Mouse (Mus musculus) forebrain, embryonic 14.5 days (tissue): ENCODE data around the gene Fmo1. TPM values are rescaled to one million over a fixed set of nuclear protein-coding genes. Genes with fewer than 3 reads are reported as not detected.

Source experiments
- ATAC-seq: fragments of 200-750 bp; cut with Nextera tagmentation; 2 replicates; pipeline ENCODE4 v1.8.0; 2017; ENCODE audit warnings: mild to moderate bottlenecking, moderate library complexity
- DNase-seq: peaks from one replicate; pipeline ENCODE4 v3.0.0-alpha.2; 2015; ENCODE audit warnings: low spot score
- H3K27ac ChIP-seq: fragments of 300-500 bp; sonication (generic); 2 replicates; pipeline ENCODE4 v1.5.1; 2014; ENCODE audit warnings: low read depth, mild to moderate bottlenecking, control low read depth, low read length, moderate library complexity
- H3K27me3 ChIP-seq: fragments of 300-500 bp; sonication (generic); replicated peaks from 2 replicates; pipeline ENCODE4 v1.6.1; 2014; ENCODE audit warnings: low read length, control low read depth, mixed read lengths; ENCODE audit not compliant: control insufficient read depth, insufficient read depth
- H3K36me3 ChIP-seq: fragments of 300-500 bp; sonication (generic); 2 replicates; pipeline ENCODE4 v1.6.1; 2014; ENCODE audit warnings: low read length, control low read depth; ENCODE audit not compliant: control insufficient read depth, insufficient read depth
- H3K4me1 ChIP-seq: fragments of 300-500 bp; sonication (generic); 2 replicates; pipeline ENCODE4 v1.6.1; 2014; ENCODE audit warnings: antibody characterized with exemption, low read length, control low read depth; ENCODE audit not compliant: control insufficient read depth, insufficient read depth
- H3K4me2 ChIP-seq: fragments of 300-500 bp; sonication (generic); 2 replicates; pipeline ENCODE4 v1.6.1; 2014; ENCODE audit warnings: mild to moderate bottlenecking, control low read depth, low read length
- H3K4me3 ChIP-seq: fragments of 300-500 bp; sonication (generic); 2 replicates; pipeline ENCODE4 v1.5.1; 2014; ENCODE audit warnings: low read depth, low read length, control low read depth
- H3K9ac ChIP-seq: fragments of 300-500 bp; sonication (generic); 2 replicates; pipeline ENCODE4 v1.6.1; 2014; ENCODE audit warnings: mild to moderate bottlenecking, low read length, control low read depth, moderate library complexity
- H3K9me3 ChIP-seq: fragments of 300-500 bp; sonication (generic); replicated peaks from 2 replicates; pipeline ENCODE4 v1.6.1; 2016; ENCODE audit warnings: low read length, control low read depth, mixed read lengths; ENCODE audit not compliant: control insufficient read depth
- WGBS: fragments of 180-500 bp; shearing (Covaris S2); extraction: QIAGEN DNeasy Blood & Tissue Kit; methylation state at CpG from one replicate; pipeline ENCODE4 v1.1.7; 2014; 5-methylcytosine and 5-hydroxymethylcytosine counted together
- polyA plus RNA-seq: library from polyadenylated mRNA; unstranded; fragments of >200 nt; fragmentation: Nextera tagmentation; extraction: Ambion mirVana; gene quantifications from 2 replicates; pipeline ENCODE4 v1.2.1, GENCODE M21; 2014

Gene Fmo1
- polyA plus RNA-seq, 1 experiment from 2014 or later, result 18.1 TPM

GRCm38 (mm10) chr1:162815381-162816127, 50.9 kb downstream of the Fmo1 start:
- Histone ChIP-seq H3K9me3 (no peaks in the 10 kb centered on the region), H3K4me3 (no peak overlapping the region), H3K27ac (no peak overlapping the region), H3K27me3 (no peaks in the 10 kb centered on the region), H3K4me2 (no peak overlapping the region), H3K4me1 (no peaks in the 10 kb centered on the region), H3K36me3 (no peaks in the 10 kb centered on the region), H3K9ac (no peak overlapping the region)
- ATAC-seq (no peak), DNase-seq (no peak)
- WGBS, result 83% methylated on average over 10 of the region's 10 CpGs

DNA sequence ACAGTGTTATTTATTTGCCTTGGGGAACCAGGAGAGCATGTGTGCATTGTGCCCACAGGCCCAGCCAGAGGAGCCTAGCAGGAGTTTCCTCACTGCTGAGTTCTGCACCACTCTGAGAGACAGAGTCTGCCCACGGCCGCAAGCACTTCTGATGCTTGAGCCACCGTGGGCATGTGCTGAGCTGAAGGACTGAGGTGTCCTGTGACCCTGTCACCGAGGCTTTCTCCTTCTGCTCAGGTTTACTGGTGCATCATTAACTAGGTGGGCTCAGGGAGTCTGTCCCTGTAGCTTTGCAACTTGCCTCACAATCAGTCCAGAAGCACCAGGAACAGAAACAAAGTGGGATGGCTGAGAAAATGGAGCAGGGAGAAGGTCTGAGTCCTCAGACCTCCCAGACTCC, 51.5 kb downstream of the Fmo1 start:
- Histone ChIP-seq H3K4me3 (no peak overlapping the region), H3K27me3 (no peaks in the 10 kb centered on the region), H3K4me2 (no peak overlapping the region), H3K4me1 (no peaks in the 10 kb centered on the region), H3K9me3 (no peaks in the 10 kb centered on the region), H3K9ac (no peak overlapping the region), H3K36me3 (no peaks in the 10 kb centered on the region), H3K27ac (no peak overlapping the region)
- no peak for DNase-seq
- no peak for ATAC-seq
- WGBS, result 70% methylated on average over 4 of the region's 4 CpGs

- no peak for DNase-seq
- H3K27ac ChIP-seq, result no peak within 1 kb of the TSS
- no peak within 1 kb of the TSS for H3K4me2 ChIP-seq
- H3K4me1 ChIP-seq, result no peaks in the 10 kb centered on the region
- no peak within 1 kb of the TSS for H3K9ac ChIP-seq
- no peak within 1 kb of the TSS for H3K4me3 ChIP-seq
- WGBS, result 44% methylated on average over 8 of the region's 8 CpGs
- ATAC-seq, result no peak
- no peaks in the 10 kb centered on the region for H3K27me3 ChIP-seq
- no peaks in the 10 kb centered on the region for H3K9me3 ChIP-seq
- H3K36me3 ChIP-seq, result no peaks in the 10 kb centered on the region
Observed at GRCm38 (mm10) chr1:162813836-162814156, 52.6 kb downstream of the Fmo1 start, which contains the start of gene Fmo4. Fmo4 (minus strand) TSS chr1:162813972.

- no peak for ATAC-seq
- no peak overlapping the region for H3K4me2 ChIP-seq
- no peak overlapping the region for H3K4me3 ChIP-seq
- no peak for DNase-seq
- H3K27ac ChIP-seq, result no peak overlapping the region
- H3K4me1 ChIP-seq, result no peaks in the 10 kb centered on the region
- no peak overlapping the region for H3K9ac ChIP-seq
- WGBS, result 94% methylated on average over 9 of the region's 9 CpGs
- H3K36me3 ChIP-seq, result no peaks in the 10 kb centered on the region
- no peaks in the 10 kb centered on the region for H3K27me3 ChIP-seq
- H3K9me3 ChIP-seq, result no peaks in the 10 kb centered on the region
Observed at GRCm38 (mm10) chr1:162813143-162813835, 53.1 kb downstream of the Fmo1 start.

DNA sequence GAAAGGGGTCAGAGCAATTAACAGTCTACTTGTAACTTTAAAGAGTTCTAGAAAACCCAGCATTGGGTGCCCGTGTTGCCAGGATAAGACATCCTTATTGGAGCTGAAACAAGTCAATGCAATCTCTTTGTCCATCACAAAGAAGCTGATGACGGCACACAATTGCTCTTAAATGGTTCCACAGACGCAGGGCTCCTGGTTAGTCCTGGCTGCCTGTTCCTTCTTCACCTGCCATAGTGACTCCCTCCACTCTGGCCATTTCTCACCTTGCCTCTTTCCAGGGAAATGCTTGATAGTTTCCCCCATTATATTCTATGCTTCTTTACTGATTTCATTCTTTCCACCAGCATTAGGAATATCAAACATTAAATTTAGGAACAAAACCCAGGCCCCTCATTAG, 57.9 kb downstream of the Fmo1 start:
- no peak for ATAC-seq
- 80% methylated on average over 3 of the region's 3 CpGs for WGBS

GRCm38 (mm10) chr1:162807441-162807840, 59.0 kb downstream of the Fmo1 start:
- 92% methylated on average over 5 of the region's 5 CpGs for whole genome bisulfite sequencing
- Histone ChIP-seq H3K4me1 (no peaks in the 10 kb centered on the region), H3K9me3 (no peaks in the 10 kb centered on the region), H3K9ac (no peak overlapping the region), H3K36me3 (no peaks in the 10 kb centered on the region), H3K4me2 (no peak overlapping the region), H3K4me3 (no peak overlapping the region), H3K27me3 (no peaks in the 10 kb centered on the region), H3K27ac (no peak overlapping the region)
- ATAC-seq (no peak), DNase-seq (no peak)

More for the DNA sequence above, 57.9 kb downstream of the Fmo1 start:
- Histone ChIP-seq H3K9ac (no peak overlapping the region), H3K27ac (no peak overlapping the region), H3K4me1 (no peaks in the 10 kb centered on the region), H3K9me3 (no peaks in the 10 kb centered on the region), H3K4me3 (no peak overlapping the region), H3K4me2 (no peak overlapping the region), H3K27me3 (no peaks in the 10 kb centered on the region), H3K36me3 (no peaks in the 10 kb centered on the region)
- no peak for DNase-seq

- no peak overlapping the region for H3K4me2 ChIP-seq
- no peaks in the 10 kb centered on the region for H3K27me3 ChIP-seq
- ATAC-seq, result no peak
- no peak overlapping the region for H3K9ac ChIP-seq
- H3K4me1 ChIP-seq, result no peaks in the 10 kb centered on the region
- H3K9me3 ChIP-seq, result no peaks in the 10 kb centered on the region
- WGBS, result 56% methylated on average over 5 of the region's 5 CpGs
- H3K36me3 ChIP-seq, result no peaks in the 10 kb centered on the region
- no peak for DNase-seq
- H3K4me3 ChIP-seq, result no peak overlapping the region
- H3K27ac ChIP-seq, result no peak overlapping the region
Observed at GRCm38 (mm10) chr1:162805011-162805410, 61.4 kb downstream of the Fmo1 start.

DNA sequence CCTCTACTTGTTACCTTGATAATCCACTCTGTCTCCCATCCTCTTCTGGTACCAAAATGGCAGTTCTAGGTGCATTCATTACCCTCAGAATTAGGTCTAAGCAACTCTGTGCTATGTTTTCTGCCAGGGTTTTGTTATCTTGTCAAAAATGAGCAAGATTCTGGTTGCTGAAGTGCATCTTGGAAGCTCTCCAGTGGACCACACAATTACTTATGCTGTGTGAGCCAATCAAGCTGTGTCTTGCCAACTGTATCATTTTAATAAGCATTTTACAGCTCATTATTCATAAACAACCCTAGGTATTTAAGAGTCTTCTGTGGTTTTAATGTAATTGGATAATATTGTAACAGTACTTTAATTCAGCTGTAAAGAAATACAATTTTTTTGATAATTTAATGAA, 70.0 kb downstream of the Fmo1 start:
- no peak overlapping the region for H3K4me3 ChIP-seq
- ATAC-seq (no peak), DNase-seq (peak; percentile 60)
- H3K36me3 ChIP-seq, result no peaks in the 10 kb centered on the region
- H3K9me3 ChIP-seq, result no peaks in the 10 kb centered on the region
- H3K4me2 ChIP-seq, result no peak overlapping the region
- no peak overlapping the region for H3K27ac ChIP-seq
- H3K4me1 ChIP-seq, result no peaks in the 10 kb centered on the region
- no peak overlapping the region for H3K9ac ChIP-seq
- no peaks in the 10 kb centered on the region for H3K27me3 ChIP-seq

GRCm38 (mm10) chr1:162792306-162793044, 73.9 kb downstream of the Fmo1 start:
- H3K4me3 ChIP-seq, result no peak overlapping the region
- no peaks in the 10 kb centered on the region for H3K4me1 ChIP-seq
- H3K9ac ChIP-seq, result no peak overlapping the region
- H3K9me3 ChIP-seq, result no peaks in the 10 kb centered on the region
- 42% methylated on average over 7 of the region's 7 CpGs for WGBS
- no peak overlapping the region for H3K4me2 ChIP-seq
- H3K27ac ChIP-seq, result no peak overlapping the region
- H3K36me3 ChIP-seq, result no peaks in the 10 kb centered on the region
- no peak; the same call in 1 of the 2 replicates for ATAC-seq
- peak; percentile 14 for DNase-seq
- no peaks in the 10 kb centered on the region for H3K27me3 ChIP-seq
